Mouse (Mus musculus) limb, embryonic 13.5 days (tissue): ENCODE measurements around the gene Pip5k1a. TPM values are rescaled to one million over a fixed set of nuclear protein-coding genes. Genes with fewer than 3 reads are reported as not detected.
"Not testable (repeated sequence)": the region's sequence is repeated elsewhere in the genome, so short reads cannot be mapped to it uniquely, and the experiment has no call there.

Experiments
- ATAC-seq: fragments of 200-750 bp; cut with Nextera tagmentation; 2 replicates; pipeline ENCODE4 v1.8.0; 2017; ENCODE audit warnings: low read depth, moderate number of reproducible peaks, moderate TSS enrichment; ENCODE audit not compliant: low FRiP score
- H3K27ac ChIP-seq: fragments of 300-500 bp; sonication (generic); 2 replicates; pipeline ENCODE4 v1.5.1; 2015; ENCODE audit warnings: inconsistent platforms, mild to moderate bottlenecking, moderate library complexity
- H3K27me3 ChIP-seq: fragments of 300-500 bp; sonication (generic); 2 replicates; pipeline ENCODE4 v1.6.1; 2015; ENCODE audit warnings: mild to moderate bottlenecking, inconsistent platforms
- H3K36me3 ChIP-seq: fragments of 300-500 bp; sonication (generic); 2 replicates; pipeline ENCODE4 v1.6.1; 2015; ENCODE audit warnings: inconsistent platforms, mild to moderate bottlenecking, moderate library complexity
- H3K4me1 ChIP-seq: fragments of 300-500 bp; sonication (generic); 2 replicates; pipeline ENCODE4 v1.6.1; 2015; ENCODE audit warnings: inconsistent platforms
- H3K4me2 ChIP-seq: fragments of 300-500 bp; sonication (generic); replicated peaks from 2 replicates; pipeline ENCODE4 v1.6.1; 2015; ENCODE audit warnings: inconsistent platforms, mild to moderate bottlenecking, moderate library complexity
- H3K4me3 ChIP-seq: fragments of 300-500 bp; sonication (generic); 2 replicates; pipeline ENCODE4 v1.5.1; 2015; ENCODE audit warnings: moderate library complexity, mild to moderate bottlenecking, inconsistent platforms
- H3K9ac ChIP-seq: fragments of 300-500 bp; sonication (generic); 2 replicates; pipeline ENCODE4 v1.6.1; 2015; ENCODE audit warnings: mild to moderate bottlenecking, inconsistent platforms
- H3K9me3 ChIP-seq: fragments of 300-500 bp; sonication (generic); 2 replicates; pipeline ENCODE4 v1.6.1; 2016; ENCODE audit warnings: inconsistent platforms
- WGBS: fragments of 180-500 bp; shearing (Covaris S2); methylation state at CpG from one replicate; pipeline ENCODE4 v1.1.7; 2015; 5-methylcytosine and 5-hydroxymethylcytosine counted together
- polyA plus RNA-seq: library from polyadenylated mRNA; unstranded; fragments of >200 nt; fragmentation: Nextera tagmentation; extraction: Ambion mirVana; gene quantifications from 2 replicates; pipeline ENCODE4 v1.2.1, GENCODE M21; 2015

The Pip5k1a gene
- polyA plus RNA-seq, 1 experiment from 2014 or later = 26.5 TPM

DNA sequence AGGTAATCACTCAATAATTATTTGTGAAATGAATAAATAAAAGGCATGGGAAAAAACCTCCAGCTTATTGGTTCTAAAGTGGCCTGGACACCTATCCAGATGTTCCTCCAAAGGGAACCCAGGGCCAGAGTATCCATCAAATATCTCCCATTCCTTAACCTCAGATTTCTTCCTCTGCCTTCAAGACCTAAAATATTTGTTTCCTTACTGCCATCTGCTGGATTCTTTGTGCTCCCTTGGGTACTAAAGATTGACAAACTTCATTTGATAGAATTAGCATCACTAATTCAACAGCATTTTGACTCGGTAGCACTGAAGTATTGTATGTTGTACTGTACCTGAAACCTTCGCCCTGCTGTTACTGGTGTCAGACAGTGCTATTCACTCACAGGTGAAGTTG, 1.2 kb upstream of the Pip5k1a start:
- Histone ChIP-seq H3K4me3 (no peak overlapping the region), H3K9me3 (no peaks in the 10 kb centered on the region), H3K27me3 (no peaks in the 10 kb centered on the region), H3K9ac (no peak overlapping the region), H3K4me2 (no peak overlapping the region), H3K36me3 (no peaks in the 10 kb centered on the region), H3K4me1 (peaks cover 21% of the 10 kb centered on the region), H3K27ac (no peak overlapping the region)
- ATAC-seq = no peak
- 62% methylated on average over 2 of the region's 2 CpGs for WGBS

DNA sequence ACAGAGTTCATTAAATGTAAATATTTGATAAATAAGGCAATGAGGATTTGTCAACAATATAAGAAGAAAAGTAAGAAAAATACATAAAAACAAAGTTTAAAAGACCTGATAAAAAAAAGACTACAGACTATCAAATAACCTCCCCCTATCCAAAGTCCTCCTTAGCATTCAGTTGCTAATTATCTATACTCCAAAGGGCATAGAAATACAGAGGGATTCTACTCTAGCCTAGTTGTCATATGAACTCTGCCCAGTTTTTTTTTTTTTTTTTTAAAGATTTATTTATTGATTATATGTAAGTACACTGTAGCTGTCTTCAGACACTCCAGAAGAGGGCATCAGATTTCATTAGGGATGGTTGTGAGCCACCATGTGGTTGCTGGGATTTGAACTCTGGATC, 578 bp upstream of the Pip5k1a start:
- H3K9ac ChIP-seq = peak overlapping the region; percentile 62

DNA sequence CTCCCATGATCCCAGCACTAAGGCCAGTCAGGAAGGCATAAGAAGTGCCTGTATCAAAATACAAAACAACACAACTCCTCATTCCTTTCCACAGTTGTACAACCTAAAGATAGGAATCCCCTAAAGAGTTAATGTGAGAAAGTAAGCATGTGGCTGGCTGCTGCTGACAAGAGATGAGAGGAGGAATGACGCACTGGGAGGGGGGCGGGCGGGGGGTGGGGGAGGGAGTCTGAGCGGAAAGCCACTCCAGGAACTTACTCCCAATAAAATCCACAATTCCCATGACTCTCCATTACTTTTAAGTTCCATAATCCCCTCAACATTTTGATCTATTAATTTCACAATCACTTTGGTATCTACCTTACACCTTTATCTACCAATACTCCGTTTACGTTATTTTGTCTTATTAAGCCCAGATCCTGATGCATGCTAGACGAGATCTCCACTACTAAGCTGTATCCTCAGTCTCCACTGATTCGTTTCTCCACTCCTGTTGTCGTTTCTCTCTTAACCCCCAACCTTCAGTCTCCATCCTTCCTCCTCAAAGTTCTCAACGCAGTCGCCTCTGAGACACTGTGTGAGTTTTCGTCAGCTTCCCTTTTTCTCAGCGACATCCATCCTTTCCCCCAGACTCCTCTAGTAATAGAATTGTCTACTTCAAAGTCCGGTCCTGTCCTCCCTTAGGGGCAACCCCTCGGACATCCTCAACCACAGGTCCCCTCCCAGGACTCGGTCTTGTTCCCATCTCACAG, 968 bp downstream of the Pip5k1a start:
- H3K9me3 ChIP-seq = no peaks in the 10 kb centered on the region
- no peak for ATAC-seq
- H3K4me2 ChIP-seq = peak overlapping the region; percentile 78
- H3K4me1 ChIP-seq = peaks cover 17% of the 10 kb centered on the region
- H3K27ac ChIP-seq = peak overlapping the region; percentile 75
- peak overlapping the region; percentile 95 for H3K9ac ChIP-seq
- H3K27me3 ChIP-seq = no peaks in the 10 kb centered on the region
- peaks cover 12% of the 10 kb centered on the region for H3K36me3 ChIP-seq
- WGBS = under 1% methylated on average over 16 of the region's 16 CpGs
- H3K4me3 ChIP-seq = peak overlapping the region; percentile 99

More for the DNA sequence above, 578 bp upstream of the Pip5k1a start:
- peak overlapping the region; percentile 78 for H3K4me2 ChIP-seq
- H3K27ac ChIP-seq, H3K27me3 ChIP-seq, ATAC-seq, H3K36me3 ChIP-seq, H3K9me3 ChIP-seq: not testable (repeated sequence)
- H3K4me1 ChIP-seq = peaks cover 16% of the 10 kb centered on the region
- H3K4me3 ChIP-seq = peak overlapping the region; percentile 99

DNA sequence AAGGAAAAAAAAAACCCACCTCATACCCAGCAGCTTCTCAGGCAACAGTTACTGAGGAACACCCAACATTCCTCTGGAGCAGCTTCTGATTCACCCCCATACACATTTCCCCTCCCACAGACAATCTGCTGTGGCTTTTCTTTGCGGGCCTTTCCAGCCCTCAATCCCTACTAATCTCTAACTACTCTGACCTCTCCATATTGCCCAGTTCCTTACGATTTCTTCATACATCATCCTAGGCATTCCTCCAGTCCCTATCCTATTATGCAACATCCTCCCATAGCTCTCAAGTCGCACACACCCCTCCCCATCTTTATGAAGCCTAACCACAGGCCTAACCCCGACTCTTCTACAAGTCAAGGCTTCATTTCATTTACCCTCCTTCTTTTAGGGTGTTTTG, 1.6 kb downstream of the Pip5k1a start:
- H3K9ac ChIP-seq = peak overlapping the region; percentile 95
- ATAC-seq = no peak
- peak overlapping the region; percentile 78 for H3K4me2 ChIP-seq
- peak overlapping the region; percentile 99 for H3K4me3 ChIP-seq
- H3K4me1 ChIP-seq = peaks cover 18% of the 10 kb centered on the region
- no peaks in the 10 kb centered on the region for H3K27me3 ChIP-seq
- H3K36me3 ChIP-seq = peaks cover 12% of the 10 kb centered on the region
- H3K9me3 ChIP-seq = no peaks in the 10 kb centered on the region
- WGBS = 66% methylated on average over 4 of the region's 4 CpGs
- H3K27ac ChIP-seq = no peak overlapping the region

DNA sequence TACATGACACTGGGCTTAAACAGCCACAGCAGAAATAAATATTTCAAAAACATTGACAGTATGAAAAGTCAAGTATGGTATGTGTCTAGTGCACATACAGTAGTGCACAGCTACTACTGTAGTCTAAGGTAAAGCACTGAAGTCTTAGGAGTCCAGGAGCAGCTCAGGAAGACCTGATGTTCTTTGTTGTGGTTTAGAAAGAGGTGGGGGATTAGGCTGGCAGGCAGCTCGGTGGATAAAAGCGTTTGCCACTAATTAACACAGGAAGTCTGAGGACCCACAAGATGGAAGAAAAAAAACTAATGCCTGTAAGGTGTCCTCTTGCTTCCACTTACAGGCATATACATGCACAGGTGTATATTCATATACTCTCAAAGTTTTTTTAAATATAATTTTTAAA, 5.9 kb downstream of the Pip5k1a start:
- peaks cover 27% of the 10 kb centered on the region for H3K36me3 ChIP-seq
- no peak overlapping the region for H3K4me2 ChIP-seq
- no peak overlapping the region for H3K4me3 ChIP-seq
- no peaks in the 10 kb centered on the region for H3K27me3 ChIP-seq
- ATAC-seq = no peak
- H3K27ac ChIP-seq = no peak overlapping the region
- H3K9ac ChIP-seq = no peak overlapping the region
- H3K9me3 ChIP-seq = no peaks in the 10 kb centered on the region
- WGBS = 12% methylated on average over 2 of the region's 2 CpGs
- H3K4me1 ChIP-seq = peaks cover 18% of the 10 kb centered on the region

DNA sequence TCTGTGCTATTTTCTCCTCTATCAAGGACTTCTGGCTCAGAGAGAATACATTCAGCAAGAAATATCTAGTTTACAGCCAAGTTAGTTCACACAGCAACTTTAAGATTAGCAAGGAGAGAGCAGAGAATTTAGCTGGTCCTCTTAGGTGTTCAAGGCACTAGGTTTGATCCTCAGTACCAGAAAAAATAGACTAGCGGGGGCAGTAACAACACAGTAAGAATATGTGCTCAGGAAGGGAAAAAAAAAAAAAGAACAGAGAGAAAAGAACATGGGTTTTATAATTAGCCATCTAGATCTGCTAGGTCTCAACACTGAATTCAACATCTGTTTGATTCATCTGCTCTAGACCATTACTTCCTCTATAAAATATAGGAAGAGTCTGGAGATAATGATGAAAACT, 18.7 kb downstream of the Pip5k1a start:
- 94% methylated on average over 1 of the region's 1 CpGs for WGBS
- ATAC-seq = no peak
- no peak overlapping the region for H3K4me3 ChIP-seq

DNA sequence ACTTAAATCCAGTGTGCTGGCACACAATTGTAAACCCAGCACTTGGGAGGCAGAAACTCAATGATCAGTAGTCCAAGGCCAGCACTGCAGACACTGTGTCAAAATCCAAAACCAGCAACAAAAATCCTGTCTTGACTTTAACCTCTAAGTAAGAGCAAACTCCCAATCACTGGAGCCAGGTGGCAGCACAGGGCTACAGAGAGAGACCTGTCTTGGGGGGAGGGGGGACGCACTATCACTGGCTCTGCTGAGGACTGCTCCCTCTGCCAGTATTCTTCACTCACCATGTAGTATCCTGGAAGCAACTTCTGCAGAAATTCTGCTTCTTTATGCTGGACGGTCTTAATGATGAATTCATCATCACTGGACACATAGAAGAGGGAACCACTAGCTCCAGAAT, 35.1 kb downstream of the Pip5k1a start:
- H3K36me3 ChIP-seq = peaks cover 87% of the 10 kb centered on the region
- WGBS = 92% methylated on average over 2 of the region's 2 CpGs
- no peak overlapping the region for H3K9ac ChIP-seq
- H3K9me3 ChIP-seq = no peaks in the 10 kb centered on the region
- no peaks in the 10 kb centered on the region for H3K27me3 ChIP-seq
- ATAC-seq = no peak
- no peaks in the 10 kb centered on the region for H3K4me1 ChIP-seq
- H3K4me3 ChIP-seq = no peak overlapping the region
- no peak overlapping the region for H3K27ac ChIP-seq
- no peak overlapping the region for H3K4me2 ChIP-seq

More for the DNA sequence above, 18.7 kb downstream of the Pip5k1a start:
- no peaks in the 10 kb centered on the region for H3K4me1 ChIP-seq
- no peak overlapping the region for H3K27ac ChIP-seq
- no peaks in the 10 kb centered on the region for H3K27me3 ChIP-seq
- no peaks in the 10 kb centered on the region for H3K9me3 ChIP-seq
- no peak overlapping the region for H3K9ac ChIP-seq
- H3K36me3 ChIP-seq = peaks cover 14% of the 10 kb centered on the region; the same call in 1 of the 2 replicates
- H3K4me2 ChIP-seq = no peak overlapping the region

DNA sequence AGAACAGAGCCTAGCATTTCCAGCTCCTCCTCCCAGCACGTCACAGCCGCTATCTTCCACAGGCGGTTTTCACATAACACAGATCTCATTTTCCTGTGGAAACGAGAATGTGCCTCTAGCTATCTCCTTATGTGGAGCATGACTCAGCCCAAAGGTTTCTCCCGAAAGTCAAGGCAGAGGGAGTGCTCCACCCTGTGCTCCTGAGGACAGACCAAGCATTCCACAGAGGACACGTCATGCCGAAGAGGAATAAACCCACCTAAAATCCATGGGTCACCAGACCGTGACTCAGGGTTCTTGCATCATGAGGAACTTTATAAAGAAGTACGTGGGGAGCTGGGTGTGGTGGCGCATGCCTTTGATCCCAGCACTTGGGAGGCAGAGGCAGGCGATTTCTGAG, 40.2 kb downstream of the Pip5k1a start:
- Histone ChIP-seq H3K36me3 (peaks cover 97% of the 10 kb centered on the region), H3K4me3 (no peak overlapping the region), H3K9me3 (no peaks in the 10 kb centered on the region), H3K27ac (no peak overlapping the region), H3K9ac (no peak overlapping the region), H3K4me1 (no peaks in the 10 kb centered on the region), H3K4me2 (no peak overlapping the region), H3K27me3 (no peaks in the 10 kb centered on the region)
- ATAC-seq = no peak
- 88% methylated on average over 11 of the region's 11 CpGs for WGBS

DNA sequence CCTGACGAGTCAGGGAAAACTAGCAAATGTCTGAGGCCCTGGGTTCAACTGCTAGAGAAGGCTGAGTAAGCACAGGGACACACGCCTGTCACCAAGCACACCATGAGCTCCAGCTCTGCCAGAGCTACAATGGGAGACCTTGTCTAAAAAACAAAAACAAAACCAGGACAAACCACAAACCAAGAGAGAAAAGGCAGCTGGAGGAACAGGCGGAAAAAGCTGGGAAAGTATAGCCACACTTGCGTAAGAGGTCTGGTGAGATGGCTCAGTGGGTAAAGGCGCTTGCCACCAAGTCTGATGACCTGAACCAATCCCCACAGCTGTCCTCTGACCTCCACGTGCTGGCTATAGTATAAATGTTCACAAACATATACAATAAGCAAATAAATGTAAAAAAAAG, 40.6 kb downstream of the Pip5k1a start:
- 89% methylated on average over 6 of the region's 6 CpGs for WGBS
- ATAC-seq = no peak
- Histone ChIP-seq H3K9me3 (no peaks in the 10 kb centered on the region), H3K4me3 (no peak overlapping the region), H3K9ac (no peak overlapping the region), H3K27me3 (no peaks in the 10 kb centered on the region), H3K36me3 (peaks cover 97% of the 10 kb centered on the region), H3K4me2 (no peak overlapping the region), H3K27ac (no peak overlapping the region), H3K4me1 (no peaks in the 10 kb centered on the region)

DNA sequence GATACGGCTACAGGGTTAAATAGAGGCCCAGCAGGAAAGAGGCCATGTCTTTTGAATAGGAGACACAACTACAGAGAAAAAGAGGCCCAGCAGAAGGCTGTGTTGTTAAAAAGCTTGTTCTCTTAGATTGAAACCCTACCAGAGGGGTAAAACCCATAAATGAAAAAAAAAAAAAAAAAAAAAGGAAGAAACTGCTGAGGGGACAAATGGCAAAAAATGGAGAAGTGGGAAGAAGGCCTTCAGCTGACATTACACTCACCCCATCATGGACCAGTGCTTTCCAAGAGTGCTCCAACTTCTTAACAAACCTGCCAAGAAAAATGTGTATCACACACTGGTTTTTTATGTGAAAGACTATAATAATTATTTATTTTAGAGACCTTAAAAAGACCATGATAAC, 41.2 kb downstream of the Pip5k1a start:
- Histone ChIP-seq H3K4me1 (no peaks in the 10 kb centered on the region), H3K4me2 (no peak overlapping the region), H3K27me3 (no peaks in the 10 kb centered on the region), H3K36me3 (peaks cover 97% of the 10 kb centered on the region), H3K27ac (no peak overlapping the region), H3K9me3 (no peaks in the 10 kb centered on the region), H3K9ac (no peak overlapping the region), H3K4me3 (no peak overlapping the region)
- ATAC-seq = no peak
- 90% methylated on average over 1 of the region's 1 CpGs for WGBS

DNA sequence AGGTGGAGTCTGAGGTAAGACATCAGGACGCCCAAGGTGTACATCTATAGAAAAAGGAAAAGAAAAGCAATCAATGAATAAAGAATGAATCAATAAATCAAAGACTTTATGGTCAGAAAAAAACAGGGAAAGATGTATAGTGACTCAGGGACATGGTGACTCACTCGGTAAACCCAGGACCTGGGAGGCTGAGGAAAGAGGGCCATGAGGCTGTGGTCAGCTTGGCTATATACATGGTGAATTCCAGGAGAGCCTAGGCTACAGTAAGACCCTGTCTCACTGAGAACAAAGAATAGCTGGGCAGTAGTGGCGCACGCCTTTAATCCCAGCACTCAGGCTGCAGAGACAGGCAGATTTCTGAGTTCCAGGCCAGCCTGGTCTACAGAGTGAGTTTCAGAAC, 43.0 kb downstream of the Pip5k1a start:
- Histone ChIP-seq H3K9me3 (no peaks in the 10 kb centered on the region), H3K4me1 (no peaks in the 10 kb centered on the region), H3K4me3 (no peak overlapping the region), H3K9ac (no peak overlapping the region), H3K4me2 (no peak overlapping the region), H3K36me3 (peaks cover 98% of the 10 kb centered on the region), H3K27ac (no peak overlapping the region), H3K27me3 (no peaks in the 10 kb centered on the region)
- ATAC-seq = no peak
- WGBS = 95% methylated on average over 4 of the region's 4 CpGs

DNA sequence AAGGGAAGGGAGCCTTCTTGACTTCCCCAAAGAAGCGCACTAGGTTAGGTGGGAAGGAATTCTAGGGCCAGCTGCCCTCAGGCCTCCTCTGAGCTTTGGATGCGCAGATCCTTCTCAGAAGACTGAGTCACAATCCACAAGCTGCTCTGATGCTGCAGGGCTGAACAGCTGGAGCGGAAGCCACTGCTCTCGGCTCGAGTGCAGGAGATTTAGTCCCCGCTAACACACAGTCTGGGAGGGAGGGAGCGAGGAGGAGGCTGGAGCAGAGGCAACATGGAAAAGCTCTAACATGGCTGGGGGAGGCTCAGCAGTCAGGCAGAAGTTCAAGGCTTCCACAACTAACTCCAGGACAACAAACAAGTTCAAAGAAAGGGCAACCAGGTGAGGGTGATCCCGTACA, 48.7 kb downstream of the Pip5k1a start:
- WGBS = 78% methylated on average over 8 of the region's 8 CpGs
- peaks cover 13% of the 10 kb centered on the region for H3K4me1 ChIP-seq
- peaks cover 62% of the 10 kb centered on the region for H3K36me3 ChIP-seq
- peak; percentile 24; the same call in 1 of the 2 replicates for ATAC-seq
- H3K27me3 ChIP-seq = no peaks in the 10 kb centered on the region
- no peak overlapping the region for H3K27ac ChIP-seq
- no peak overlapping the region for H3K4me3 ChIP-seq
- no peaks in the 10 kb centered on the region for H3K9me3 ChIP-seq
- no peak overlapping the region for H3K9ac ChIP-seq
- H3K4me2 ChIP-seq = no peak overlapping the region

DNA sequence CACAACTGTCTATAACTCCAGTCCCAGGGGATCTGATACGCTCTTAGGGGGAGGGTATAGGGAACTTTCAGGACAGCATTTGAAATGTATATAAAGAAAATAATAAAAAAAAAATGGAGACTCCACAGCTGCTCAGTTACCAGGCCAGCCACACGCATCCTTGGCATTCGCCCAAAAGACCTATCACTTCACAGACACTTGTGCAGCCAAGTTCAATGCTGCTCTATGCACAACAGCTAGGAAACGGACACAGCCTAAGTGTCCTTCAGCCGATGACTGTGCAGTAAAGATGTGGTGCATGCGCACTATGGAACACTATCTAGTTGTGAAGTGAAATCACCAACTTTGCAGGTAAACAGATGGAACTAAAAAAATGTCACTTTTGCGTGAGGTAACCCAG, 50.5 kb downstream of the Pip5k1a start:
- 88% methylated on average over 7 of the region's 7 CpGs for WGBS
- Histone ChIP-seq H3K9ac (no peak overlapping the region), H3K4me3 (no peak overlapping the region), H3K4me2 (no peak overlapping the region), H3K9me3 (no peaks in the 10 kb centered on the region), H3K27me3 (no peaks in the 10 kb centered on the region), H3K36me3 (peaks cover 43% of the 10 kb centered on the region), H3K4me1 (peaks cover 13% of the 10 kb centered on the region), H3K27ac (no peak overlapping the region)
- no peak for ATAC-seq
